Mouse (Mus musculus) testis, adult 2 months (tissue): ENCODE data around the gene Slbp. TPM values are rescaled to one million over a fixed set of nuclear protein-coding genes. Genes with fewer than 3 reads are reported as not detected.

Experiments
- H3K27ac ChIP-seq: fragments of 200-500 bp; 2 replicates; pipeline ENCODE4 v1.5.1; 2012; ENCODE audit warnings: low read depth, low read length; ENCODE audit not compliant: control insufficient read depth, insufficient read depth
- H3K27me3 ChIP-seq: fragments of 200-500 bp; 2 replicates; pipeline ENCODE4 v1.6.1; 2012; ENCODE audit warnings: mild to moderate bottlenecking, low read length, moderate library complexity; ENCODE audit not compliant: control insufficient read depth, insufficient read depth
- H3K36me3 ChIP-seq: fragments of 200-500 bp; 2 replicates; pipeline ENCODE4 v1.6.1; 2012; ENCODE audit warnings: mild to moderate bottlenecking, low read length; ENCODE audit not compliant: control insufficient read depth, insufficient read depth
- H3K4me1 ChIP-seq: fragments of 200-500 bp; 2 replicates; pipeline ENCODE4 v1.6.1; 2012; ENCODE audit warnings: low read length; ENCODE audit not compliant: control insufficient read depth, insufficient read depth
- H3K4me3 ChIP-seq: fragments of 200-500 bp; 2 replicates; pipeline ENCODE4 v1.5.1; 2012; ENCODE audit warnings: low read depth, mild to moderate bottlenecking, low read length, moderate library complexity, mixed read lengths; ENCODE audit not compliant: control insufficient read depth
- CTCF ChIP-seq: fragments of 200-500 bp; IDR thresholded peaks from 2 replicates; pipeline ENCODE4 v1.5.1; 2012; ENCODE audit warnings: low read depth, mild to moderate bottlenecking, inconsistent platforms, low read length, moderate library complexity; ENCODE audit not compliant: control insufficient read depth, insufficient read depth, insufficient replicate concordance
- POLR2A ChIP-seq: fragments of 200-500 bp; IDR thresholded peaks from 2 replicates; pipeline ENCODE4 v1.6.1; 2012; ENCODE audit warnings: low read depth, mild to moderate bottlenecking, inconsistent platforms, low read length, moderate library complexity; ENCODE audit not compliant: control insufficient read depth
- polyA plus RNA-seq: library from polyadenylated mRNA; depleted of rRNA; stranded (reverse); fragments of >200 nt; gene quantifications from 2 replicates; pipeline ENCODE4 v1.2.3, GENCODE M21; 2012

The Slbp gene
- polyA plus RNA-seq, 1 experiment: 68.0 TPM

GRCm38 (mm10) chr5:33655251-33655840 is 3.0 kb upstream of the Slbp start:
- H3K27ac ChIP-seq: no peak overlapping the region
- H3K4me3 ChIP-seq: peak overlapping the region; percentile 18
- no peak for TF ChIP-seq CTCF
- TF ChIP-seq POLR2A: no peak
- H3K4me1 ChIP-seq: peaks cover 10% of the 10 kb centered on the region
- H3K27me3 ChIP-seq: no peaks in the 10 kb centered on the region
- H3K36me3 ChIP-seq: no peaks in the 10 kb centered on the region; the same call in none of the 2 replicates

- peaks cover 10% of the 10 kb centered on the region for H3K4me1 ChIP-seq
- no peaks in the 10 kb centered on the region for H3K27me3 ChIP-seq
- H3K27ac ChIP-seq: no peak overlapping the region
- no peak overlapping the region for H3K4me3 ChIP-seq
- no peaks in the 10 kb centered on the region; the same call in none of the 2 replicates for H3K36me3 ChIP-seq
- TF ChIP-seq POLR2A: no peak
- TF ChIP-seq CTCF: no peak
Observed at GRCm38 (mm10) chr5:33654424-33654823, 2.0 kb upstream of the Slbp start.

GRCm38 (mm10) chr5:33652783-33653173 is 404 bp upstream of the Slbp start:
- H3K27ac ChIP-seq: peak overlapping the region; percentile 80
- H3K27me3 ChIP-seq: no peaks in the 10 kb centered on the region
- no peaks in the 10 kb centered on the region; the same call in none of the 2 replicates for H3K36me3 ChIP-seq
- H3K4me1 ChIP-seq: peaks cover 10% of the 10 kb centered on the region
- no peak for TF ChIP-seq CTCF
- TF ChIP-seq POLR2A: no peak
- peak overlapping the region; percentile 99 for H3K4me3 ChIP-seq

DNA sequence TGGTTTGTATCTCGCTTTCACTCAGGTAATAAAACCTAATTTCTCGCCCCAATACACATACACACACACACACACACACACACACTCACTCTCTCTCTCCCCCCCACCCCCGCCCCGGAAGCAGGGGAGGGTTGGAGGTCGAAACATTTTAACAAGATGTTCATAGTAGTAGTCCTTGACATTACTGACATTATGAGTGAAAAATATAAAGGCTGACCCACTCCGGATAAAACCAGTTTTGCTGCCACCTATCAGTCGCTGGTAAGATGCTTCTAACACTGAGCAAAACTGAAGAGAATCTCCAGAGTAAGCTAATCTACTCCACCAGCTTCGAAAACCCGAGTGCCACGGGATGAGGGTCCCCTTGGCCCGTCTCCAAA is 843 bp downstream of the Slbp start:
- H3K27me3 ChIP-seq: no peaks in the 10 kb centered on the region
- no peaks in the 10 kb centered on the region; the same call in none of the 2 replicates for H3K36me3 ChIP-seq
- peaks cover 4% of the 10 kb centered on the region for H3K4me1 ChIP-seq
- H3K4me3 ChIP-seq: peak overlapping the region; percentile 99
- TF ChIP-seq POLR2A (no peak), CTCF (no peak)
- peak overlapping the region; percentile 100 for H3K27ac ChIP-seq

- TF ChIP-seq CTCF: no peak
- no peak for TF ChIP-seq POLR2A
- peak overlapping the region; percentile 99; the same call in 1 of the 2 replicates for H3K4me3 ChIP-seq
- peaks cover 4% of the 10 kb centered on the region for H3K4me1 ChIP-seq
- H3K27ac ChIP-seq: no peak overlapping the region
- H3K27me3 ChIP-seq: no peaks in the 10 kb centered on the region
- H3K36me3 ChIP-seq: no peaks in the 10 kb centered on the region; the same call in none of the 2 replicates
Observed at GRCm38 (mm10) chr5:33651017-33651416, 1.4 kb downstream of the Slbp start.

DNA sequence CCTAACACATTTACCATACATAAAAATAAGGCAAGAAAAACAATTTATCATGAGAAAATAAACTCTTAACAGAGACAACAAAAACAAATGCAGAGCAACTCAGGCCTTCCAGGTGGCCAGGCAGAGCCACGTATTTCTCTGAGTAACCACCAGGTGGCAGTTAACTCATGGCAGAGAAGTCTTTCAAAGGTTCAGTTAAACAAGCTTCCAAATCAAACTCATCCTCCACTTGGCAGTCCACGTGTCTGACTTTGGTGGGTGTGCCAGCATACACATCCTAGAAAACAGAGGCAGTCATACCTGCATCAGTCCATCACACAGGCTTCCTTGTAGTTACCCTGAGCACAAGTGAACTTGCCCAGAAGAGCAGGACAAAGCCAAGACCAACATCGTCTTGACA is 11.7 kb downstream of the Slbp start:
- peaks cover 8% of the 10 kb centered on the region for H3K36me3 ChIP-seq
- no peak overlapping the region for H3K27ac ChIP-seq
- no peaks in the 10 kb centered on the region for H3K27me3 ChIP-seq
- no peak overlapping the region for H3K4me3 ChIP-seq
- no peaks in the 10 kb centered on the region for H3K4me1 ChIP-seq
- no peak for TF ChIP-seq CTCF
- no peak for TF ChIP-seq POLR2A

- Histone ChIP-seq H3K27ac (no peak overlapping the region), H3K36me3 (peaks cover 5% of the 10 kb centered on the region), H3K27me3 (no peaks in the 10 kb centered on the region), H3K4me1 (no peaks in the 10 kb centered on the region), H3K4me3 (no peak overlapping the region)
- TF ChIP-seq CTCF (no peak), POLR2A (no peak)
Observed at GRCm38 (mm10) chr5:33638826-33639225, 13.5 kb downstream of the Slbp start.
